Mouse (Mus musculus): ENCODE measurements around the gene Mitf.

Mitf gene

DNA sequence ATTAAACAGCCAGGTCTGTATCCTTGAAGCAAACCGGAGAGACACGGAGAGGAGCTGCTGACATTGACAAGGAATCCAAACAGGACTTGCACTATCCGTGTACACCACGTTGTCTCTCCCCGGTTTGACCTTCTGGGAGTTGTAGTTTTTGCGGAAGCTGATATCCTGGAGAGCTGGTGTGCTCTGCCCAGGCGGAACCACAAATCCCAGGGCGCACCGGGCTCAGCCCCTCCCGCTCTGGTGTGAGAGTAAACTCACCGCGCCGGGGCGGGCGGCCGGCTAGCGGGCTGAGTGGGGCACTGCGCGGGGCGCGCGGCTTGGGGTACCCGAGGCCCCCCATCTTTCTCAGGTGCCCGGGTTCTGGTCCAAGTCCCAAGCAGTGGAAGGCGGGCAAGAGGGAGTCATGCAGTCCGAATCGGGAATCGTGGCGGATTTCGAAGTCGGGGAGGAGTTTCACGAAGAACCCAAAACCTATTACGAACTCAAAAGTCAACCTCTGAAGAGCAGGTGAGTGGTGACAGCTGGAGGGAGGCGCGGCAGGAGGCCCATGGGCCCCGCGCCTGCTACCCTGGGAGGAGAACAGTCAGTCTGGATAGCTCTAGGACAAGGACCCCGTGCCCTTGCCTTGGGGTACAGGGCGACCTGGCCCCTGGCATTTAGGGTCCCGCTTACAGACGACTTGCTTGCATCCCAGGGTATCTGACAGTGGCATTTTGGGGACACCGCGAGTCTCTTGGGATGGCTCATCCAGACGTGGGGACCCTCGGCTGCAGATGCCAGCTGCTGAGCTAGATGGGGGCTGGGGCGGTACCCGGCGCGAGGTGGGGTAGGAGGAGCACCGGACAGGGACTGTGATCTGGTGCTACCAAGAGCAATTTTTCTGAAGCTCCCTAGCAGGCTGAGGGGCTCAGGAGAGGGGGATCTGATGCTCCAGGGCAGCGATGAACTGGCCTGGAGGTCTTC is at the start of gene Mitf:
Gene Mitf, plus strand, starts transcription at position 272 of the 963 bp plus-strand sequence.
- peak; percentile 88 for DNase-seq (ENCODE audit: low spot score)

GRCm38 (mm10) chr6:97757361-97757760 is 49.5 kb upstream of the Mitf start:
- DNase-seq (ENCODE audit: low spot score), result no peak

DNA sequence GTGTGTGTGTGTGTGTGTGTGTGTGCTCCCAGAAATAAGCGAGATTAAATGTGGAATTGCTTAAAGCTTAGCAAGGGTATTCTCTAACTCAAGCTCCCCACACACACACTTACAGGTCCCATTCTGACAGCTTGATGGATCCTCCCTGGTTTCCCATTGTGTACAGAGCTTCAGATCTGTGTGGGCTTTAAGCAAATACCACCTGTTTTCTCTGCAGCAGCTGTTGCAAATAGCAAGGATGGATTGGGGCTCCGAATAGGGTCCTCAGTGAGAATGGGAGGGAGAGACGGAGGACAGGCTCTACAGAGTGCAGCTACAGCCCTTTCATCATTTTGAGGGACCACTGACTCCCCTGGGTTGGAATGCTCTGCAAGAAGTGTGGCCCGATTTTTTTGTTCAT is 48.0 kb upstream of the Mitf start:
- DNase-seq (ENCODE audit: low spot score), result no peak

- DNase-seq (ENCODE audit: low spot score), result peak; percentile 21
These were observed 47.6 kb upstream of the Mitf start for GRCm38 (mm10) chr6:97759301-97759700.

GRCm38 (mm10) chr6:97761326-97761725 is 45.5 kb upstream of the Mitf start:
- no peak for DNase-seq (ENCODE audit: low spot score)

- DNase-seq (ENCODE audit: low spot score), result no peak
These were observed 42.9 kb upstream of the Mitf start for GRCm38 (mm10) chr6:97763970-97764369.

- DNase-seq (ENCODE audit: low spot score), result no peak
These were observed 39.0 kb upstream of the Mitf start for GRCm38 (mm10) chr6:97767836-97768235.

- no peak for DNase-seq (ENCODE audit: low spot score)
These were observed 37.3 kb upstream of the Mitf start for GRCm38 (mm10) chr6:97769549-97769948.

DNA sequence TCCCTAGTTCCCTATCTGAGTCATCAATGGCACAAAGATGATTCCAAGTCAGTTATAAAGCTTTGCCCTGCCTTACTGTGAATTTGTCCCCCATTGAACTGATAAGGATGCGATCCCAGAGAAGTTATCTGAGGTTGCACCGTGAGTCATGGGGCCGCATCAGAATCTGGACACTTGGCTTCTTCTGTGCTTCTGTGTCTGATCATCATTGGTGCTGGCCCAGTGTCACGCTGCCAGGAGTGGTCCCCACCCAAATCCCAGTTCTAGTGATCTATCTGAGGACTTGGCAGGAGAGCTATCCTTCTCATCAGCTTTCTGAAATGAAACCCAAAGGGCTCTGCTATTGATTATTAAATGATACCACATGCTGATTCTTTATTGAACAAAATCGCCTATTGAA is 25.5 kb upstream of the Mitf start:
- DNase-seq (ENCODE audit: low spot score), result no peak

GRCm38 (mm10) chr6:97782291-97782690 is 24.6 kb upstream of the Mitf start:
- no peak for DNase-seq (ENCODE audit: low spot score)

GRCm38 (mm10) chr6:97786871-97787270 is 20.0 kb upstream of the Mitf start:
- no peak for DNase-seq (ENCODE audit: low spot score)

DNA sequence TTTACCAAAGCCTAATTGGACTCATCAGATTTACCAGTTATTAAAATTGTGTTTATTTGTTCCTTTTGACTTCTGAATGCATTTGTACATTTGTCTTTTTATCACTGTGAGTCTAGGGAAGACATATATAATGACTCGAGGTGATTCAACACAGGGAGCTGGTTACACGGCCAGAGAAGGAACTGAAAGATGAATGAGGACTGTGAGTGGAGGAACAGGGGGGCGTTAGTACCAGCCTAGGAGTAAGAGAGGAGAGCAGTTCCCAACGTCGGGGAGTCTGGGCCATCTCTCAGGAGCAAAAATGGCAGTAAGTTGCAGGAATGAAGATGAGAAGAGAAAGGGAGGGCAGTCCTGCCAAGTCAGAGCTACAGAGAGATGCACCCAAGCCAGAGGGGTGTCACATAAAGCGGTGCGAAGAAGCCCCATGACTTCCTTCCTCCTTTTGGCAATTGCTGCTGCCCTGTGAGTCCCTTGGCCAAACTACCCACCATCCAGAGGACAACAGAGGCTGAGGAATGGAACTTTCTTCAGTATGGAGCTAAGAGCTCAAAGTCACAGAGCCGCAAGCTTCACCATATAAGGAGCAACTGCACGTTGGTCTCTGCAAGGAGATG is 18.4 kb upstream of the Mitf start:
- DNase-seq (ENCODE audit: low spot score), result no peak

GRCm38 (mm10) chr6:97789700-97790099 is 17.2 kb upstream of the Mitf start:
- no peak for DNase-seq (ENCODE audit: low spot score)

DNA sequence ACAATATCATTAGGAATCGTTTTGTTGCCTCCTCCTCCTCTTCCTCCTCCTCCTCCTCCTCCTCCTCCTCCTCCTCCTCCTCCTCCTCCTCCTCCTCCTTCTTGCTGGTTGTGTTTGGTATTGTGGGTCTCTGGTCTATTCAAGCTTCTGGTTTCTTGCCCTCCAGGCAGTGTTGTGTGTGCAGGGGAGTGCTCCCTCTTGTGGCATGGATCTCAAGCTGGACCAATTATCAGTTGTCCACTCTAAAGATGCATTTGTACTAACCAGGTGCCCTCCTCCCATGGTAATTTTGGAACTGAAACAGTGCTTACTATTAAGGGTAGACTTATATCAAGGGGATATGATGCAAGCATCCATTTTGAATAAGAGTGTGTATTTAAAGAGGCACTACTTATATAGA is 14.7 kb upstream of the Mitf start:
- DNase-seq (ENCODE audit: low spot score), result no peak

- DNase-seq (ENCODE audit: low spot score), result no peak
These were observed 11.7 kb upstream of the Mitf start for GRCm38 (mm10) chr6:97795175-97795574.

DNA sequence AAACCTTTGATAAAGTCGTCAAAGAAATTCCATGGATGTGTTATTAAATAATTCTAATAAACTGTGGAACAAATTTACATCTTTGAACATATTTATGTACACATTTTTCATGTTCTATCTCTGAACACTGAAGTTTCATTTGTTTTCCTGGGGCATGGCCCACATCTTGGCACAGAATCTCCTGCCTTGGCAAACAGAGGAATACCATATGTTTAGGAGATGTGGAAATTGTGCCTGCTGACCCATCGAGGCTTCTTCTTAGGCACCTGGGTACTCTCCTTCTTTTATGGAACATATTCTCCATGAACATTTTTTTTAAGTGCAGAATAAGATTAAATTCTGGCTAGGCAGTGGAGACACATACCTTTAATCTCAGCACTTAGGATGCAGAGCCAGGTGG is 6.2 kb upstream of the Mitf start:
- no peak for DNase-seq (ENCODE audit: low spot score)

- DNase-seq (ENCODE audit: low spot score), result no peak
These were observed 801 bp upstream of the Mitf start for GRCm38 (mm10) chr6:97806051-97806450.

- no peak for DNase-seq (ENCODE audit: low spot score)
These were observed 7.3 kb downstream of the Mitf start for GRCm38 (mm10) chr6:97814191-97814590.

DNA sequence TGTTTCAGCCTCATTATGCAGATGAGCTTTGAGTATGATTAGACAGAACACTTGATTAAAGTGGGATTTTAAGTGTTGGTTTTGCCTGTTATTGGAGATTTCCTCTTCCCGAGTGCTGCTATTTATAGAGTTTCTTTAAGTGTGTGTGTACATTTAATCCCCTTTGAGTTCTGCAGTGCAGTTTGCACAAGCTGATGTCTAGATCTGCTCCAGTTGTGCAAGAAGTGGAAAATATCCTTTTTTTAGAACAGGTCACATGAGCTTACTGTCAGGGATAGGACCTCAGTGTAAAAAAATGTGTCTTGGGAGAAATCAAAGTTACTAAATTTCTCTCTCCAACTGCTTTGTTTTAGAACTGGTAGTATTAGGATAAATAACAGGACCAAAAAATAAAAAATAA is 8.9 kb downstream of the Mitf start:
- no peak for DNase-seq (ENCODE audit: low spot score)

DNA sequence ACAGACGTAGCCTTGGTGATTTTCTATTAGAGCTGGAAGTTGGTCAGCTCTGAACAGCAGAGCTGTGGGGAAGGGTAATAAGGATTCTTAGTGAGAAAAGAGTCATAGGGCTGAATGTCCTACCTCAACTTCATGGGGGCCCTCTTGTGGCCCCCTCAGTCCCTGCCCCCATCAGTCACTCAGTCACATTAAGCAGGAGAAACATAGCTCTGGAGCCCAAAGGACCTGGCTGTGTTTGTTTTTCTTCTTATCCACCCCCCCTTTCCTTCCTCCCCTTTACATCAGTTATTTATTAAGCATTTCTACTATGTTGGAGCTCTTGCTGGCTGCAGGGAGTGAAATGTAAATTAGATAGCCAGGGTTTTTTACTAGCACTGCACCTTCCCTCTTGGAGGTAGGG is 10.0 kb downstream of the Mitf start:
- no peak for DNase-seq (ENCODE audit: low spot score)

DNA sequence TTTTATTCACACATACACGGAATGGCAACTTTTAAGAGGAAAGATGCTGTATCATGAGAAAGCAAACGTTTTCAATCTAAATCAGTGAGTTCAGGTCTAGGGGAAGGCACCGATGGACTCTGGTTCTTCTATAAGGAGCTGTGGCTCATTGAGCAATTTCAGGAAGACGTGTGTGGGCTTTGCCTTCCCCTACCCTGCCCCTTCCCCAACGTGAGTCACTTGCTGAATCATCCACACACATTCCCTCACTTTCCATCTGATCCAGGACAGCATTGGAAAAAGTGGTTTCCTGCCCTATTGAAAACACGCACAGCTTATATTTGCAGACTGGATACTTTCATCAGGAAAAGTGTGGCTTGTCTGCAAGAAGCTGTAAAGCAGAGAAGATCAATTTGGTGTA is 11.3 kb downstream of the Mitf start:
- no peak for DNase-seq (ENCODE audit: low spot score)

- DNase-seq (ENCODE audit: low spot score), result no peak
These were observed 12.1 kb downstream of the Mitf start for GRCm38 (mm10) chr6:97818948-97819347.

GRCm38 (mm10) chr6:97820505-97820904 is 13.7 kb downstream of the Mitf start:
- DNase-seq (ENCODE audit: low spot score), result peak; percentile 50

Data from ovary, adult 18-20 months (tissue).